Mouse (Mus musculus) ZHBTc4 (cell line): ENCODE data around the gene Kif26b.
A peak's percentile ranks its signal among the peaks of the same experiment; 100 is the strongest.

Source experiments
- DNase-seq: peaks from one replicate; pipeline ENCODE4 v3.0.0-alpha.2; 2011; ENCODE audit warnings: low read depth, low spot score

Gene Kif26b

DNA sequence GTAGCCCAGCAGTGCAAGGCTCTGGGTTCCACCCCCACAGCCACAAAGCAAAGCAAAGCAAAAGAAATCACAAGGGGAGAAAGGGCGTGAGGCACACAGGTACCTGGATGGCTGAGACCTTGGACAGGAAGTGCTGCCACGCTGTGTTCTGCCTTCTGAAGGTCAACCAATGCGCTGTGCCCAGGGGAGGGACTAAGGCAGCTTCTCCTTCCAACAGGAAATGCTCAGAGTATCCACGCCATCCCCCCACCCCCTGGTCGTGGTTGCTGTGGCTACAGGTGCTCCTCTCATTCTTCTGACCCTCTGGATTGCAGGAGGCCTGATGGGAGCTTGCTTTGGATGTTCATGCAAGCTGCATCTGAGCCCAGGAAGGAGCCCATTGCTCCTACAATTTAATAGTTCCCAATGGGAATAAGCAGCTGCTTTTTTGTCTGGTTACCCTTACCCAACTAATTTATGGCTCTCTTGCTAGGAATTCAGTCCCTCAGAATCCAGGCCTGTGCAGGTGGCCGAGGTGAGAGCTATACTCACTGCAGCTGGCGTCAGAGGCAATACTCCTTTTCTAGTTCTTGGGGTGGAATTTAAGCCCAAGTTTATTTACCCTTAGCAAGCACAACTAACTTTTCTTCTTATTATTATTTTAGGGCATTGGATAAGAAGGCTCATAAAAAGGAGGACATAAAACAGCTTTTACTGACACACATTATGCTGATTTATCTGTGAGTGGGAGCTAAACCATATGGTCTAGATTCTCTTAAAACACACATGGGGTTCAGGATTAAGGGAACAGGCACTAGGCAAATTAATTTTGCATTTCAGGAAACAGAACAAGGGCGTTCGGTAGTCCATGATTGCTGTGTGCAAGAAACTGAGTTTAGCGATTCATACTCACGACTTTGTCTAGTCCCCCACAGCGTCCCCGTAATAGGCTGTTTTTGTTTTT, 61.6 kb downstream of the Kif26b start:
- peak; percentile 79 for DNase-seq

DNA sequence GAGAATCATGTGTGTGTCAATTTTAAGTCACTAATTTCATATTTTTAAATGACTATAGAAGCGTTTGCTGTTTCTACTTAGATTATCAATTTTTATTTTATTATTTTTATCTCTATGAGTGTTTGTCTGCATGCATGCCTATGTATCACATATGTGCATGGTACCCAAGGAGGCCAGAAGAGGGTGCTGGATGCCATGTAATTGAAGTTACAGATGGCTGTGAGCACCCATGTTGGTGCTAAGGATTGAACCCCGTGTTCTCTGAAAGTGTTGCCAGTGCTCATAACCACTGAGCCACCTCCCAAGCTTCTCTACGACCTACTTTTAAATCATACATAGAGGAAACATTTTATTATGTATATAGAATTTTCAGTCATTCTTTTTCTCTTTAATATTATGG, 68.2 kb downstream of the Kif26b start:
- DNase-seq = no peak

DNA sequence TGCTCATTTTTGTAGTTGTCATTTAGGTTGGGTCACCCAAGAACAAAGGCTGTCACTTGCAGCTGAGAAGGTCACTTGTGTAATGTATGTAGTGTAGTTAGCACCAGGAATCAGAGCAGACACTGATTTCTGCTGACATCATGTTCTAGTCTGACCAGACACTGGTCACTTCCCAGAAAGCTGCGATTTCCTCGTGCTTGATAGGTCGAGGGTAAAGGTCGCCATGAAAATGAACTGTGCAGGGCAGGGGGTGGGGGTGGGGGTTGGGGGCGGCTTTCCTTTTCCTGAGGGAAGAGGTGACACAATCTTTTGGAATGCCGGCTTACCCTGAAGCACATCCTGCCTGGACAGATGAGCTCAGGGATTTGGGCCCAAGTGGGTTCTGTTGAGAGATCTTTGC, 68.8 kb downstream of the Kif26b start:
- no peak for DNase-seq

DNA sequence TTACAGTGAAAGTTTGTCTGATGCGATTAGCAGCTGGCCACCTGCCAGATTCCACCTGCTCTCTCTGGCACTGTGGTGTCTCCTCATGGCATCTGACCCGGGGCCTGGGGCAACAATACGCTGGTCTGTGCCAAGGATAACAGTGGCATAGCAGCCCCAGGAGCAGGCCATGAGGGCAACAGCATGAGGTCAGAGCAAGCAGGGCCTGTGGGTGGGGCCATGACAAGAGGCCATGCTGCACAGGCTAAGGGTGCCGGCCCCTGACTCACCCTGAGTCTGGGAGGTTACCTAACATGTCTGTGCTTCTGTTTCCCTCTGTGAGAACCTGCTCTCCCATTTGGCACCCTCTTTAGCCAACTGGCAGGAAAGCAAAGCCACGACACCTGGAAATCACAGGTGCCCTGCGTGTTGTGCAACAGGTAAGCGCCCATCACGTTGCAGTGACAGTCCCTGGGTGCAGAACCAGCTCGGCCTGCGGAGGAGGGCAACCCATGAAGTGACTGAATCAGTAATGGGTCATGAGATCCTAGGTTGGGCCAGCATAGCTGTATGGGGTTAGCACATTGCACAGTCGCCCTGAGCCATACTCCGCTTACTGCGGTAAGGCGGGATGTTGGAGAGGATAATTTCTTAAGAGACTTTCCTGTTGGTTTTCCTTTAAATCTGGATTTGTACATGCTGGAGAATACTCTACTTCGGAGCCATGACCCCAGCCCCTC, 72.1 kb downstream of the Kif26b start:
- no peak for DNase-seq

DNA sequence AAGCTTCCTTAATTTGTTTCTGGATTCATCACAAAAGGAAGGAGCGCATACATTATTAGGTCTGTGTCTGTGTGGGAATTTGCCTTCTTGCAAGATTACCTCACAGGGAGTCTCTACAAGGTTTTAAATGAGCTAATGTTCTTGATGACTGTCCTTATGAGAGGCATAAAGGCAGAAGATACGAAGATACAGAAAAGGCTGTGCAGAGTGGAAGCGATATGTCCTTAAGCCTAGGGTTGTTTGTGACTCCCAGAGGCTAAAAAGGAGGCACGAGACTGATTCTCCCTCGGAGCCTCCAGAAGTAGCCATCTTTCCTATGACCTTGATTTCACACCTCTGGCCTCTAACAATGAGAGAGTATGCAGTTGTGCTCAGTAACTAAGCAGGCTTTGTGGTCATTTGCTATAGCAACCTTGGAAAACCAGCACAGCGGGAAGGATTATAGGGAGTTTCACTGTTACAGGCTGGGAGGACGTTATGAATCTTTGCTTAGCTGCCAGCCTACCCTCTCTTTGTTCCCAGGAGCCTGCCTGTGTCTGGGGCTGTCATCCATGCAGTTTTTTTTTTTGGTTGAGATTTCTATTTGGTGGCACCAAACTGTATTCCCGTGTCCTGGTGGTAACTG, 80.3 kb downstream of the Kif26b start:
- peak; percentile 21 for DNase-seq

DNA sequence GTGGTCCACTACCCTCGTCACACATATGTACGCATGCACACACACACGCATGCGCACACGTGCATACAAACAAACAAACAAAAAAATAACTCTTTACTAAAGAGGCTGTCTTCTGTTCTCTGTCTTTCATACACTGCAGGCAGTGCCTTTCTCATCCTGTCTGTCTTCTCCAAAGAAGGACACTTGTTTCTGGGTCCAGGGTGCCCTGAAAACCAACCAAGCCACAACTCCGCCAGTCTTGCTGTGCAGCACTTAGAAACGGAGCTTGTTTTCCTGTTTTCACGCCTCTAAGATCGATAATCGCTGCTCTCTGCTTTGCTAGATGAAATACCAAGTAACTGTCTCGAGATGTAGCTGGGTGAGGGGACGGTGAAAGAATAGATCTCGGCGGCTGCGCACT, 82.6 kb downstream of the Kif26b start:
- no peak for DNase-seq

DNA sequence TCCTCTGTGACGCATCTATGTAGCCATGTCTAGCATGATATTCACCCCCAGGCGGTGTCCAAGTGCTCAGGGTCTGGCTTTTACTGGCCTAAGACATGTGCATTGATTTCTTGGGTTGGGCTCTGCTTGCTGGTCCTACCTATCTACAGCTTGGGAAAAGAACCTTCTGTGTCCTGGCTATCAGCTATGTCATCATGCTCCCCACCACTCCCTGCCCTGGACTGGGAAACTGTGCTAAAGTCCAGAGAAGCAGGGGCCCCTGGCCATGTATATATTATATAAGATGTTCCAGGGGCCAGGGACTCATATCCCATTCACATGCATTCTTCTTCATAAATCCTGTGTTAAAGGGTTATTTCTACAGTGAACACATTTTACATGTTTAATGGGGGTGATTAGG, 92.4 kb downstream of the Kif26b start:
- DNase-seq = no peak

DNA sequence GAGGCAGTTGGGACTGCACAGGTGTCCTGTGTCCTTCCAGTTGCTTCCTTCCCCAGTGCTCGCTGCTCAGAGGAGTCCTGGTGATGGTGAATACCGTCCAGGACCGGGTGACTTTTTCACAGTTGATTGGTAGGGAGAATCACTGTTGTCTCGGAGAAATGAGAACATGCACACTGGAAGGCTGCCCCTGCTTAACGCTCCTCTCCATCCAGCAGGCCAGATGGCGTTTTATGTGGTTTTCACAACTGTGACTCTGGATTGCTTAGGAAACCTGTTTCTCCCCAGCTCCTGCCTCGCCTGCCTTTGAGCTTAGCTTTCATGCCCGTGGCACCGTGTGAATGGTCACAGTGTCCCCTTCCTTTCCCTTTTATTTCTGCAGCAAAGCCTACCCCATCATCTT, 95.0 kb downstream of the Kif26b start:
- no peak for DNase-seq

DNA sequence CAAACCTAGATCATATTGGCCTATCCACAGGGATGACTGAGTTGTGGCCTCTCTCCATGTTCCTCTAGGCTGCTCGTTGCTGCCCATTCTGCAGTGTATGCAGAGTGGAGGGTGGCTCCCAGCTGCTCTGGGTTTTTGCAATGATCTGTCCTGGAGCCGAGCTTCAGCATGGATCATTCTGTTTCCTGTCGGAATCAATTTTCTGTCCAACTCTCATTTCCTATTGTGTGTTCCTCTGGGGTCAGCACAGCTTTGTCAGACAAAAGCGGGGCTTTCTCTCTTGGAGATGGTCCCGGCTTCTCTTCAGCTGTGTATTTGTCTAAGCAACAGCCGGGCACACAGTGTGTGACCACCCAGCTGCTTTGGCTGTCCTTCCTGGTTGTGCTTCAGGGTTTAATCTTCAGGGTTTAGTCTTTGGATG, 98.0 kb downstream of the Kif26b start:
- no peak for DNase-seq

DNA sequence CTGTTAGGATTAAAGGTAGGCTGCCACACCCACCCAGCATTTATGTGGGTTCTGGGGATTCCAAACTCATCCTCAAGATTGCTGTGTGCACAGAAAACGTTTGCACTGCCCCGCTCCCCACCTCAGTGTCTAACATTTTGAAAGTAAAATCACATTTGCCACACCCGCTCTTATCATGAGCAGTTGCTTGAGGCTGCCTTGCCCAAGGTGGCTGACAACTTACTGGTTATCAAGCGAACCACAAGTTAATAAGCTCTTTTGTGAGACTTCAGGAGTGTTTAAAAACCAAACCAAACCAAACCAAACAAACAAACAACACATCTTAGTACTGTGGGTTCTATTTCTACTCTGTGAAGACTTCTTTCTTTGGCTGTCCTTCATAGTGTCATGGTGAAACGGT, 101.1 kb downstream of the Kif26b start:
- no peak for DNase-seq

DNA sequence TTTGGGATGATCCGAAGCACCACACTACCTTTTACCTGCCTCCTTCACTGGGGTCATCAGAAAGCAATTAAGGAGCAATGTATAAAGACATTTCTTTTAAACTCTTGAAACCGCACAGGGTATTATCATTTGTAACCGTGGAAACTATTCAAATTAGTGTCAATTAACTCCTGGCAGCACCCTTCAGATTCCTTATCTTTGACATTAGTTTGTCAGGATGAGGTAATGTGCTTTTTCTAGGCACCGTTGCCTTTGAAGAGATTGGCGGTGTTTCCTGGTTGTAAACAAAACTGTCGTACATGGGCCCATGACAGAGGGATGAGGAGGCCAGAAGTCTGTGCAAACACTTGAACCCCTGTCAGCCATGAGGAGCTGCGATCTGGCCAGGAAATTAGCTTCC, 102.9 kb downstream of the Kif26b start:
- no peak for DNase-seq

DNA sequence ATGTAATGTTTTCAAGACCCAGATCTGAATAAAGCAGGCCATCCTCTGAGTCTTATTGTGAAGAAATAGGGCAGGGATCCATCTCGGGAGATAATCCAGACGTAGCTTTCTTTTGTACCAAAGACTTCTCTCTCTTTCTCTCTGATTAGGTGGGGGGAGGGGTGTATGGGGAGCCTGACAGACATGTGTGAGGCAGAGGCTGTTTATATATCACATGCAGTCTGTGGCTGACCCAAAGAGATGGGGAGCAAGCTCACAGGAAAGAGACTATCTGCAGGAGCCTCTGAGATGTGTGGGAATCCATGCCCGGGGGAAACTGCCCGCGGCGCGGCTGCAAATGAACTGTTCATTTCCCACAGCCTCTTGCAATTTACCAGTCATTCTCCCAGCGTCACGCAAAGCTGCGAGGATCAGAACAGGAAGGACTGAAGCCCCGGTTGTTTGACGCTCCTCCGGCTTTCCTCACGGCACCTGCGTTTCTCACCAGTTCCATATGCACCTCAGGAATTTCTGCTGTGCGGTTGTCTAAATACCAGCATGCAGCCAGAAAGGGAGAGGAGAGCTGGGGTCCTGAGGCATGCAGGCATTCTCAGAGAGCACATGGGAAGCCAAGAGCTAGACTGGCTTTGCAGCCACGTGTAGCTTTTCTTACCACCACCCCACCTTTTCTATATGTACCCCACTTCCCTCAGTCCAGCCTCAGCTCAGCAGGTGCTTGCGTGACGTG, 105.6 kb downstream of the Kif26b start:
- no peak for DNase-seq

DNA sequence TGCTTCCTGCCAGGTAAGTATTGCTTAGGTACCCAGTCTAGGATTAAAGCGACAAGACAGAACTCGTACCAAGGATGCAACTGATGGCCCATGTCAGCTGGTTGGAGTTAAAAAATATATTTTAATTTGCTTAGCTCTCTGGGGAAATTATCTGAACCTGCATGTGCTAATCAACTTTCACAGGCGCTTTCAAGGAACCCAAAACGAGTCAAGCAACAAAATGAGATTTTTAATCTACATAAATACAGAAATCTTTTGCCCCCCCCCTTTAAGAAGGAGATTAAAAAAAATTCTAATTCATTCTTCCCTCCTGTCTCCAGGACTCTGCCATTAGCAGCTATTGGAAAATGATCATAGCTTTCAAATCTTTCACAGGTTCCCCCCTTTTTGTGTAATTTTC, 106.5 kb downstream of the Kif26b start:
- no peak for DNase-seq

DNA sequence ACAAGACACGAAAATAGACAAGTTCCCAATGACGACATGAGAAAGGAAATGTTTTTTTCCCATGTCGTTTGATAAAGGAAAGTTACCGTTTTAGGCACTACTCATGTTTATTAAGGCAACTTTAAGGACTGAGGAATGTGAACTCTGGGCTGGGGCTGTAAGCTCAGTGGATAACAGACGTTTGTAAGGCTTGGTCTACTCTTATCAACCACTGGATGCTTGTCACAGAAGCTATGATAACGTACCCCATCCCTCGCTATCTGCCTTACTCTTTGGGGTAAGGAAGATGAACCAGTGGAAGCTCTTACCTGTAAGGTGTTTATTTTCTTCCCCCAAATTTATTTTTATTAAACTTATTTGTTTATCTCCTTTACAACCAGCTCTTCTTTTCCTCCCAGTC, 108.4 kb downstream of the Kif26b start:
- no peak for DNase-seq

DNA sequence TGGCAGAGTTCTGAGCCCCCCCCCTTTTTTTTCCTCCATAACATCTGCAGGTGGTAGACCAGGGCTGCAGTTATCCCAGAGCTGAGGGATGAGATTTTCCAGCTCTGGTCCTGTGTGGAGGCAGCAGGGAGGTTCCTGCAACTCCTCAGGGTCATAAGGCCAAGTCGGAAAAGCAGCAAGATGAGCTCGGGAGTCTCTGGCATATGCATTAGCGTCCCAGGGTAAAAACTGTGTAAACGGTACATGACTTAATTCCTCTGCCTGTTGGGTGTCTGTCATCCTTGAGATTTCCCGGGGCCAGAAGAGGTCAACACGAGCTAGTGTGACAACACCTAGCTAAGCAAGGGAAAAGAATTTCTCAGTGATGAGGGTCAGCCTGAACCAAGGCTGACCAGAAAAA, 111.0 kb downstream of the Kif26b start:
- DNase-seq = no peak

DNA sequence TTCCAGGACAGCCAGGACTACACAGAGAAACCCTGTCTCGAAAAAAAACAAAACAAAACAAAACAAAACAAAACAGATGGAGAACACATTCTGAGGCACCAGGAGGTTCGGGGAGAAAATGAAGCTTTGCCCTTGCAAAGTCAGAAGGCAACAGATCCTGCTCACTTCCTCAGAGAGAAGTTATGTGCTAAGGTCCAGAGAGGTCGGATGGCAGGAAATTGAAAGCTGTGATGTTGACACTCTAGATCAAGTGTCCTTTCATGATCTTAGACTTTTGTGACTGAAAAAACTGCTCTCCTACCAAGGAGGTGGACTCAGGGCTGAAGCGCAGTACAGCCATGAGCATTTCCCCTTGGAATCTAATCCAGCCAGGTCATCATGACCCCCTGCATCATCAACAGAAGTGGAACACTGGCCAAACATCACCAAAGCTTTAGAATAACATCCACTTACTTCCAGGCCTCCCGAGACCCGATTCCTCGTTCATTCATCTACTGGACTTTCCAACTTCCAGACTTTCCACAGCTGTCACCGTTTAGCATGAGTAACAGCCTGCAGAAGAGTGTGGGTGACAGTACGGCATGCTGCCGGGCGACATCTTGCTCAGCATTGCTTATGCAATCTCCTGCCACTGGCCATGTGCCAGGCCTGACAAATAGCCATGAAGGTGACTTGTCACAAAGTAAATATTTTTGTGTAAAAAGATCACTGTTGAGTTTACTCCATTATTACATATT, 112.0 kb downstream of the Kif26b start:
- no peak for DNase-seq

DNA sequence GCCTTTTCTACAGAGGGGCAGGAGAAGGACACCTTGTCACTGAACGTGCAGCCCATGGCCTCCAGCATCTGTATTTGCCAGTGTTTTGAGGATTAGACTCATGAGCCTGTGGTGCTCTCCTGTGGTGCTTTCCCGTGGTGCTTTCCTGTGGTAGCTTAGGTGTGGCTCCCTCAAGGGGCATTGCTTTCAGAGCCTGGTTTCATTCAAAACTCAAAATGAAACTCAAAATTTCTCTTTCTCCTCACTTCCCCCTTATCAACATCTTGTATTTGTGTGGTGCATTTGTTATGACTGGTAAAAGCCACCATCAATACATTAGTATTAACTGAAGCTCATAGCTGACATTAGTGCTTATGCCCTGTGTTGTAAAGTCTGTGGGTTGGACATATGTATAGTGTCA, 112.9 kb downstream of the Kif26b start:
- no peak for DNase-seq

DNA sequence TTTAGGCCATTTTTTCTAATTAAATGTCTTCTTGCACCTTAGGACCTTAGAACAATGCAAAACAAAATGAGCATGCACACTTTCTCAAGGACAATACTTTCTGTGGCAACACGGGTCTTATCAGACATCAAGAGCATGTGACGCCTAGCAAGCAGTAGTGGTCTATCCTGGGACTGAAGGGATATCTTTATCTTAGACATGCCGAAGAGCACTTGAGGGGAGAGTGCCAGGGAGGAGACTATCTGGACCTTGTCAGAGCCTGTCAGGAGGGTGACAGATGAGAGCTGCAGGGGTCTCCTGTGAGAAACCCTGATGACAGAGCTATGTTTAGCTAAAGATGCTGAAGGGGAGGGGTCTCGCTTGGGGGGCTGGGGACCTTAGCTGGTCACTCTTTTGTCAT, 116.0 kb downstream of the Kif26b start:
- DNase-seq = no peak

DNA sequence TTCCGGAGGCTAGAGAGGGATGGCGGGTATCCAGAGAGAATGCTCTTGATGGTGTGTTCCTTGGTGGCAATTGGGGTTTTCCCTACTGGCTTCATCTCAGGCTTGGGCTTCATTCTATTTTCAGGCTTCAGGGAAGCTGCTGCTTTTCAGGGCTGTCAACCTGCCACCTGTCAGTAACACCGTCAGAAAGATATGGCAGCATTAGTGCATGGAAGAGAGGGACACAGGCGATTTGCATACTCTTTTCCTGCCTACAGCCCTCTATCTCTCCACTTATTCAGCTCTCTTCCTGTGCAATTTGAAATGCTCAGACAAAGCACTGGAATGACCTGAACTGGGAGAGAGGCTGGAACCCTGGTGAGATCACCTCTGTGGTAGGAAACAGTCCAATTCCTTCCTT, 117.7 kb downstream of the Kif26b start:
- DNase-seq = no peak

DNA sequence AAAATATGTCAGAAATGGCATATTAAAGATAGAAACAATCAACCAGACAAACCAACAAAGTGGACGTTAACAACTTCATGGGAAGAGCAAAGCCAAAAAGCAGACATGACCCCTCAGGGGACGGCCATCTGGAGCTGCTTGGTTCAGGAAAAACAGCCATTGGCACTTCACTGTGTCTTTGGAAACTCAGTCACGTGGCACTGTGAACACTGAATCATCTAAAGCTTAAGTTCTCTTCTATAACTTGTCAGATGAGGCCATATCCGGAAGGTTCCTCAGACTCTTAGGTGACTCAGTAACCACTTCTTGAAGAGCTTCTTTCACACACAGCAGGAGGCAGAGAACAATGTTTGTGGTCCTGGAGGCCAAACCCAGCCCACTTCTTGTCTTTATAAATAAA, 126.6 kb downstream of the Kif26b start:
- DNase-seq = no peak

DNA sequence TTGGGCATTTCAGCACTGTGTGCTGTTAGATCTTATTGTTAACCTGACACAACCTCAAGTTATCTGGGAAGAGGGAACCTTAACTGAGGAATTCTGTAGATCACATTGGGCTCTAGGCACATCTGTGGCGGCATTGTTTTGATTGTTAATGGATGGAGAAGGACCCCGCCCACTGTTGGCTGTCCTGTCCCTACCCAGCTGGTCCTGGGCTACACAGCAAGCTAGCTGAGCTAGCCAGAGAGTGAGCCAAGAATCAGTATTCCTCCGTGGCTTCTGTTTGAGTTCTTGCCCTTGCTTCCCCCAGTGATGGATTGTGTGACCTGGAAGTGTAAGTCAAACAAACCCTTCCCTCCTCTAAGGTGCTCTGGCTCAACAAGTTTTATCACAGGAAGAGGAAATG, 132.1 kb downstream of the Kif26b start:
- peak; percentile 16 for DNase-seq
